Mouse (Mus musculus) neutrophil, adult 5-6 weeks (primary cell): ENCODE measurements around the gene Kcnj4. TPM values are rescaled to one million over a fixed set of nuclear protein-coding genes. Genes with fewer than 3 reads are reported as not detected.

Experiments used
- ATAC-seq: fragments of 151-379, 151-347 bp; 2 replicates; pipeline ENCODE4 v1.8.0; 2017; ENCODE audit warnings: mild to moderate bottlenecking, moderate TSS enrichment; ENCODE audit not compliant: insufficient number of reproducible peaks, poor library complexity, low FRiP score, severe bottlenecking; ENCODE audit errors: extremely low read depth
- total RNA-seq: library from RNA; stranded (forward); fragments of 200-1000 nt; gene quantifications from 2 replicates; pipeline ENCODE4 v1.2.3, GENCODE M21; 2017

The Kcnj4 gene
- total RNA-seq, 1 experiment from 2014 or later: not detected

DNA sequence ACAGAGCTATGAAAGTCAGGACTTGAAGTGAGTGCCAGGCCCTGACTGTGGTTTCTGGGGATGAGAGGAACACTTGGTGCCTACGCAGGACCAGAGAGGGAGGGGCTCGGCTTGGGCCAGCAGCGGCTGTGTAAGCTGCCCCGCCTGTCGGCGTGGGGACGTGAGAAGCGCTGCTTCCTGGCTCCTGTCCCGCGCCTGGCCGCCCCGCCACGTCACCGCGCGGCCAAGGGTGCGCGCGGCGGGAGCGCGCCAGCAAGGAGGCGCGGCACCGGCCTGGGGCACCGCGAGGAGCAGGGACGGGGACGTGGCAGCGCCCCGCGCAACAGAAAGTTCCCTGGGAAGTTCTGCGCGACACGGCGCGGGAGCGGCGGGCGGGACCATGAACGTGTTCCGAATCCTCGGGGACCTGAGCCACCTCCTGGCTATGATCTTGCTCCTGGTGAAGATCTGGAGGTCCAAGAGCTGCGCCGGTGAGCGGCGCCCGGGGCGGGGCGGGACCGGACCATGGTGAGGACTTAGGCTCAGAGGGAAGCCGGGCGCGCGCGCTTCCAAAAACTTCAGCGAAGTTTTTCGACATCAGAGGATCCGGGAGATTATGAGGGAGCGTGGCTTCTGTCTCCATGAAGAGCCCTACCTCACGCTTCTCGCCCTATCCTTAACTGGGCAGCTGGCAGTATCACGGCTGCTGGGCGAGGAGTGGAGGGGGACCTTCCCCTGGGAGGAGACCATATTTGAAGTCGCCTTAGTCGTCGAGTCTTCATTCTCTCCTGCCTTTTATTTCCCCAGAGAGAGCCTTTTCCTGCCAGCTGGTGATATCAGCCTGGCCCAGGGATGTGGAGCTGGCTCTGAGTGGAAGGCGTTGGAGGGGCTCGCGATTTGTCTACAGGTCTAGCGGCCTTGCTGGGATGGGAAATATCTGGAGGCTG is 11.4 kb upstream of the Kcnj4 start, which contains the start of gene Kdelr3:
Kdelr3 (plus strand) TSS at position 241 of the 926 bp plus-strand sequence.
- no peak for ATAC-seq

GRCm38 (mm10) chr15:79513940-79514339 is 8.9 kb upstream of the Kcnj4 start:
- no peak for ATAC-seq

DNA sequence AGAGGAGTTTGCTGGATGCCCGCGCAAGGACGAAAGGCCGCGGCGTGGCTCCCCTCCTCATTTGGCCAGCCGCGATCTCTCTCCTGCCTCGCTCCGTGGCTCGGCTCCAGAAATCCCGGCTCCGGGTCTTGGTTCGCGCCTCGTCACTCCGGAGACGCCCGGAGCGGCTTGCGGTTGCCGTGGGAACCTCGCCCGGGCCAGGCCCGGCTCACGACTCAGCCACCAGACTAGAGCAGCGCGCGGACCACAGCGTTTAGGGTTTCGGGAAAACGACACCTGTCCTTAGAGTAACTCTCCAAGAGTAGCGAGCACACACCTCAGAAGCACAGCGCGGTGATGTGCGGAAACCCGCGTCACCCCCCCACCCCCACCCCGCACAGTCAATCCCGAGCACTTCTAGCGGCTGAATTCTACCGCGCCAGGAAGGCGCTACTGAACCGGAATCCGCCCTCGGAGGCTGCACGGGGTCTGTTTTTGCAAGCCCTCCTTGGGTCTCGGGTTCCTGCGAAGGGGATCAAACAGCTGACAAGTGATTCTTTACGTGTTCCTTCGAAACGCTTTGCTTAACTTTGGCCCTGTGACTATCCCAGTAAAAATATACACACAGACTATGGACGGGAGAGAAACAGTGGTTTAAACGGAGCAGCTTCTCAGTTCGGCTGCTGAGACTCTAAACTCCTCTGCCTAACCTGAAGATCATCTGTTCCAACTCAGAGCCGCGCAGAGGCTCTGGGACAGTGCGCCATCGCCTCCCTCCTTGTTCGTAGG is 6.7 kb upstream of the Kcnj4 start:
- no peak for ATAC-seq

GRCm38 (mm10) chr15:79510425-79510824 is 5.4 kb upstream of the Kcnj4 start:
- no peak for ATAC-seq

- no peak for ATAC-seq
These were observed 5.0 kb upstream of the Kcnj4 start for GRCm38 (mm10) chr15:79509998-79510397.

- ATAC-seq: no peak
These were observed 2.2 kb upstream of the Kcnj4 start for GRCm38 (mm10) chr15:79507055-79507828.

GRCm38 (mm10) chr15:79506460-79506859 is 1.4 kb upstream of the Kcnj4 start:
- no peak for ATAC-seq

- ATAC-seq: no peak
These were observed 709 bp upstream of the Kcnj4 start for GRCm38 (mm10) chr15:79505616-79506283.

DNA sequence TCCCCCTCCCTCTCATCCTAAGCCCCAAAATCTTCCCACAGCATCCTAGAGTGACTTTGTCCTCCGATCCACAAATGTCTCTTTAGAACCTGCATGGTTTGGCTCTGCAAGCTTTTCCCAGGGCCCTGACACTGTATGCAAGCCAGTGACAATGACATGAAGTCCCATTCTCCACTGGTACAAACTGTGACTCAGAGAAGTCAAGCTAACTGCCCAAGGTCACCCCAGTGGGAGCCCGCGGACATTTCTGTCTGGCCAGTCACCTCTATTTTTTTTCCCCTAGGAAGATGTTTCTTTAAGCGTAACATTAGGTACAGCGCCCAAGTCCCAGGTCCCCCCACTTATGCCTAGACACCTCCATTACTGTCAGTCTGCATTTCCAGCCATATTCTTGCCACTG is 1.6 kb downstream of the Kcnj4 start:
- no peak for ATAC-seq

GRCm38 (mm10) chr15:79502891-79503341 is 2.1 kb downstream of the Kcnj4 start:
- ATAC-seq: no peak

DNA sequence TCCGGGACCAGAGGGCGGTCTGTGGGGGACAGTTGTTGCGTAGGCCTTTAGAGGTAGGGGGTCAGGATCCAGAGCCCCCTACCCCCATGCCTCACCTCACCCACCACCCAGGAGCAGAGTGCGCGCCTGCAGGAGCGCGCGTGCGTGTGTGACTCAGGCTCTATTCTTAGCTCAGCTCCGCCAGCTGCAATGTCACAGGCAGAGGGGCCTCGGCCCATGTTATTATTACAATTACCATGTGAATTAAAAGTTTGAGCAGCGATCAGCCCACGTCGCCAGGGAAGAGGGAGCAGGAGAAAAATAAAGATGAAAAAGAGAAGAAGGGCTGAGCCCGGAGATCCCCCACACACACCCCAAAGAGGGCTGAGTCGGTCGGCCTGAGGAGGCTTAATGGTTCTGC is 4.9 kb downstream of the Kcnj4 start:
- ATAC-seq: no peak

GRCm38 (mm10) chr15:79493527-79493926 is 11.5 kb downstream of the Kcnj4 start:
- ATAC-seq: no peak

DNA sequence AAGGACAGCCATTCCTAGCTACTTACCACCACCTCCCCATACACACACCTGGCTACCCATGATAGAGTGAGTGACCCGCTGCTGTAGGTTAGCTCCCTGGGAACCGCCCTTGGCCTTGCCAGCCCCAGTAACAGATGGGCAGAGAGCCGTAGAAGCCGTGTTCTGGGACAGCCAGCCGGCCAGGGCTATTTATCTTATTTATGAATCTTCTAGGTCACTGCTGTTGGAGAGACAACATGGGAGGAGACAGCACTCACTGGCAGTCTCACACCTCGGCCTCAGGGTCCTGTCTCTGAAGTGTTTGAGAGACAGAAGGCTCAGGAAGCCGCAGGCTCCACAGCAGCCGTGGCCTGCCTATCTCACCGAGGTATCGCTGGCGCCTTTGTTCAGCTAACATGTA is 15.6 kb downstream of the Kcnj4 start:
- no peak for ATAC-seq

DNA sequence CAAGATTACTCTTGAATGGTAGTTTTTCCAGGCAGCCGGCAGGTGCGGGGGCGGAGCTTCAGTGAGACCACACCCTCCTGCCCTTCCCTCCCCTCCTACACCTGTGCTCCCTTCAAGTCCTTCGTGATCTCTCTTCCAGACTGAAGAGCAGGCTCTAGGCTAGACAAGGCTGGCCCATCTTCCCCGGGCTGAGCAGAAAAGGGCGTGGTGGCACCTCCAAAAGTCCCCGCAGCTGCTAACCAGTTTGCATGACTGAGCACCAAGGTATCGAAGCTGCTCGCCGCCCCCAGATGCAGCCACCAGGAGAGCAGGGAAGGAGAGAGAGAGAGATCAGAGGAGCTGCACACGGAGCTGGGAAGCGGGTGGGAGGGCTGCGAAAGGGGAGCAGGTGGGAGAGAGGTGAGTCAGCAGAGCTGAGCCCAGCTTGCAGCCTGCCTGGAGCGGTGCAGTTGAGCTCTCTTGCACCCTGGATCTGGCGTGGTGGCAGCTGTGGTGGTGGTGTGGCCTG is 23.8 kb downstream of the Kcnj4 start:
- ATAC-seq: no peak

DNA sequence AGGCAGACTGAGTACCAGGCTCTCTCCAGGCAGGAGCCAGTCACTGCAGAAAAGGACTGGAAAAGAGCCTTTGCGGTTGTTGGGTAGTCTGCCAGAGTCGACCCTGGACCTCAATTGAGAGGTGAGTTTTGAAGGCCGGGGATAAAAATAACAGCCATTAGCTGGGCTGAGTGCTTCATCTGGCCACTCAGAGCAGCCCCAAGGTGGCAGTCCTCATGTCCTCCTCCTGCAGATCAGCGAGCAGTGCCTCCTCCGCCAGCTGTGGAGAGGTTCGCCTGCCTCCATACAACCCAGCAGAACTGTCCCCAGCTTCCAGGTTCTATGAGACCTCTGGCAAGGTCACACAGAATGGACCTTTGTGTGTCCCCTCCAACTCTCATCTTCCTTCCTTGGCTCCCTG is 27.8 kb downstream of the Kcnj4 start:
- no peak for ATAC-seq

DNA sequence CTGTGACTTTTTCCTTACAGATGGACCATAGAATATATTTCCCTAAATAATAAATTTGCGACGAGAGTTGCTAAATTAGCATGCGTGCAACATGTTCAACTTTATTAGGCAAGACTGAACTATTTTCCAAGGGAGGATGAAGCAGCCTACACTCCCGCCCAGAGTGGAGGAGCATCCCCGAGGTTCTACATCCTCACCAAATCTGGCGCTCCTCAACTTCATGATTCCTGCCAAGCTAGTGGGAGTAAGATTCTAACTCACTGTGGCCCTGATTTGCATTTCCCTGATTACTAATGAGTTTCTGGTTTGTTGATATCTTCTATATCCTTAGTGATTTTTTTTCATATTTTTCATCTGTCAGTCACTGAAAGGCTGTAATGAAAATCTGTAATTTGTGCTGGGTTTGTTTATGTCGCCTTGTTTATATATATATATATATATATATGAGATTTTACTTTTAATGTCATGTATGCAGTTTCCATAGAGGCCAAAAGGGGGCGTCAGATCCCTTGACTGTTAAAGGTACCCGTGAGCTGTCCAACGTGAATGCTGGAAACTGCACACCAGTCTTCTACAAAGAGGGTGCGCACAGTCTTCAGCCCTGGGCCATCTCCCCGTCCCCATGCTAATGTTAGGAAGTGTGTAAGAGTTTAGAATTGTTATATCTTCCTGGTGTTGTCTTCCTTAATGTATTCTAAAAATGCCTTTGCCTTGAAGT is 31.2 kb downstream of the Kcnj4 start:
- no peak for ATAC-seq

DNA sequence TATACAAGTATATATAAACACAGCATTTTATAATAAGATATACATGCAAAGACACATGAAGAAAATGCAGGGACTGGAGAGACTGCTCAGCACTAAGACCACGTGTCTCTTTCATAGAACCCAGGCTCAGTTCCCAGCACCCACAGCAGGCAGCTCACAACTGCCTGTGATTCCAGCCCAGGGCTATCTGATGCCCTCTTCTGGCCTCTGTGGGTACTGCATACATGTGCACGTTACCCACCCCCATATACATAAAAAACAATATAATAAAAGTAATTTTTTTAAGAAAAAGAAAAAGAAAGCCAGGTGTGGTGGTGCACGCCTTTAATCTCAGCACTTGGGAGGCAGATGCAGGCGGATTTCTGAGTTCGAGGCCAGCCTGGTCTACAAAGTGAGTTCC is 32.0 kb downstream of the Kcnj4 start:
- no peak for ATAC-seq

GRCm38 (mm10) chr15:79471095-79471494 is 33.9 kb downstream of the Kcnj4 start:
- no peak for ATAC-seq
